Comparison of ENCODE assay signal across 23 mouse cellular contexts in the genomic region with DNA sequence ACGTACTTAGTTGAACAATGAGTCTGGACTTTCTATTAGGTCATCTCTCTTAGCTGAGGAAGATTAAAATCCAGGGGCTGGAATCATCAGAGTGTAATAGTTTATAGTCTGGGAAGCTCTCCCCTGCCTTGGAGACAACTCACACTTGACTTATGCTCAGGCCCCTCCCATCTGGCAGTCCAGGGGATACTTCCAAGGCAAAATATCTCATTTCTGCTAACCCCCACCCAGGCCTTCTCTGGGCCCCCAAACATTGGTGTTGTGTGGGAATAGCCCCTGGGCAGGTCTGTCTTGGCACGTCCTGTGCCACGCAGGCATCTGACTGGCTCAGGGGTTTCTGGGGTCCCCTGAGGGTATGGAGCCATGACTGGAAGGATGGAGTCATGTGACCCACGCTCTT.
A peak's percentile ranks its signal among the peaks of the same experiment; 100 is the strongest.
DNase-seq lines count a peak whose midpoint lies in the region; ATAC-seq and TF ChIP-seq lines count a peak whose summit lies in the region.
"Had no signal": no experiment of that assay in that cellular context is flagged by ENCODE, and none has a peak within 500 bp of the region (broad histone marks: within the 10 kb centered on the region; RNA-seq: fewer than 3 reads in every experiment).

No protein-coding gene starts in this region.

- 88% methylated on average over 4 of the region's 4 CpGs for WGBS in heart, embryonic 10.5 days
- 83% methylated on average over 4 of the region's 4 CpGs for WGBS in heart, adult 2 months
- 76% methylated on average over 4 of the region's 4 CpGs for WGBS in kidney, embryonic 14.5 days
- 78% methylated on average over 4 of the region's 4 CpGs for WGBS in stomach, embryonic 16.5 days
- WGBS in stomach, postnatal 0 days = 82% methylated on average over 4 of the region's 4 CpGs

- no peaks in the 10 kb centered on the region for H3K36me3 ChIP-seq in heart, embryonic 10.5 days
- H3K36me3 ChIP-seq in heart, adult 2 months (ENCODE audit: control insufficient read depth, insufficient read depth, low read length) = no peaks in the 10 kb centered on the region
- H3K36me3 ChIP-seq in kidney, embryonic 14.5 days (ENCODE audit: control insufficient read depth, insufficient read depth, low read length) = no peaks in the 10 kb centered on the region
- no peaks in the 10 kb centered on the region for H3K36me3 ChIP-seq in stomach, embryonic 16.5 days (ENCODE audit: control insufficient read depth, insufficient read depth, low read length)
- no peaks in the 10 kb centered on the region for H3K36me3 ChIP-seq in stomach, postnatal 0 days (ENCODE audit: control insufficient read depth, insufficient read depth, low read length)
- H3K36me3 ChIP-seq: embryonic facial prominence, embryonic 13.5 days; forebrain, embryonic 15.5 days; heart, embryonic 12.5 days; limb, embryonic 13.5 days; liver, embryonic 13.5 days; midbrain, embryonic 12.5 days had no signal

- H3K27me3 ChIP-seq in heart, embryonic 10.5 days (ENCODE audit: insufficient read depth, poor library complexity, severe bottlenecking) = peaks cover 16% of the 10 kb centered on the region
- no peaks in the 10 kb centered on the region for H3K27me3 ChIP-seq in heart, adult 2 months (ENCODE audit: control insufficient read depth, insufficient read depth, low read length)
- H3K27me3 ChIP-seq in kidney, embryonic 14.5 days (ENCODE audit: control insufficient read depth, insufficient read depth, low read length) = no peaks in the 10 kb centered on the region
- H3K27me3 ChIP-seq in stomach, embryonic 16.5 days (ENCODE audit: control insufficient read depth, insufficient read depth, low read length) = no peaks in the 10 kb centered on the region
- H3K27me3 ChIP-seq in stomach, postnatal 0 days (ENCODE audit: control insufficient read depth, insufficient read depth, low read length) = no peaks in the 10 kb centered on the region
- H3K27me3 ChIP-seq: embryonic facial prominence, embryonic 13.5 days; forebrain, embryonic 15.5 days; limb, embryonic 13.5 days; liver, embryonic 13.5 days had no signal

- TF ChIP-seq POLR2A in heart, adult 2 months (IDR thresholded peaks at IDR 0.05; ENCODE audit: insufficient read depth, low read depth, low read length) = no peak

- no peak for TF ChIP-seq CTCF in heart, adult 2 months (IDR thresholded peaks at IDR 0.05)
- TF ChIP-seq CTCF in stomach, postnatal 0 days (IDR thresholded peaks at IDR 0.05; ENCODE audit: low read depth) = no peak

- DNase-seq in heart, embryonic 10.5 days (ENCODE audit: low spot score) = no peak
- DNase-seq in heart, adult 2 months = no peak
- DNase-seq in kidney, adult 8-10 months = no peak
- no peak for DNase-seq in stomach, postnatal 0 days (ENCODE audit: low spot score)
- DNase-seq in cerebellum, adult 11 months = no peak
- DNase-seq: adrenal gland, adult 8-10 months; cerebellum, adult 2 months; cerebellum, postnatal 25 days; gastrocnemius, postnatal 36 days; kidney, adult 18-20 months; layer of hippocampus, postnatal 36 days; liver, embryonic 13.5 days; lung, adult 2 months; right cerebral cortex, postnatal 14 days; thymus, postnatal 14 days had no signal

- no peak overlapping the region for H3K4me3 ChIP-seq in heart, embryonic 10.5 days
- H3K4me3 ChIP-seq in heart, adult 2 months = no peak overlapping the region
- H3K4me3 ChIP-seq in kidney, embryonic 14.5 days (ENCODE audit: low read length) = no peak overlapping the region
- no peak overlapping the region for H3K4me3 ChIP-seq in stomach, embryonic 16.5 days (replicated peaks; ENCODE audit: low read length)
- H3K4me3 ChIP-seq in stomach, postnatal 0 days (ENCODE audit: low read depth, low read length) = no peak overlapping the region
- H3K4me3 ChIP-seq: embryonic facial prominence, embryonic 13.5 days; forebrain, embryonic 15.5 days; heart, embryonic 12.5 days; limb, embryonic 13.5 days; liver, embryonic 13.5 days; midbrain, embryonic 12.5 days had no signal

- H3K4me2 ChIP-seq in kidney, embryonic 14.5 days (replicated peaks; ENCODE audit: low read depth, low read length) = no peak overlapping the region
- no peak overlapping the region for H3K4me2 ChIP-seq in stomach, embryonic 16.5 days (ENCODE audit: low read depth, low read length)
- H3K4me2 ChIP-seq in stomach, postnatal 0 days (replicated peaks; ENCODE audit: low read depth) = no peak overlapping the region
- H3K4me2 ChIP-seq: embryonic facial prominence, embryonic 13.5 days; forebrain, embryonic 15.5 days; heart, embryonic 12.5 days; liver, embryonic 13.5 days; midbrain, embryonic 12.5 days had no signal

- TF ChIP-seq EP300 in heart, adult 2 months (IDR thresholded peaks at IDR 0.05; ENCODE audit: insufficient read depth, low read depth, low read length) = no peak
- no peak for TF ChIP-seq EP300 in stomach, postnatal 0 days (optimal IDR thresholded peaks at IDR 0.05)

- no peak overlapping the region for H3K9ac ChIP-seq in heart, adult 2 months (ENCODE audit: low read depth, low read length)
- H3K9ac ChIP-seq in kidney, embryonic 14.5 days (ENCODE audit: low read depth, low read length) = no peak overlapping the region
- no peak overlapping the region for H3K9ac ChIP-seq in stomach, embryonic 16.5 days (ENCODE audit: low read length)
- no peak overlapping the region for H3K9ac ChIP-seq in stomach, postnatal 0 days (ENCODE audit: low read length)
- H3K9ac ChIP-seq: embryonic facial prominence, embryonic 13.5 days; forebrain, embryonic 15.5 days; heart, embryonic 12.5 days; limb, embryonic 13.5 days; liver, embryonic 13.5 days; midbrain, embryonic 12.5 days had no signal

- H3K4me1 ChIP-seq in heart, embryonic 10.5 days = peaks cover 62% of the 10 kb centered on the region
- H3K4me1 ChIP-seq in heart, adult 2 months (ENCODE audit: control insufficient read depth, insufficient read depth, low read length) = peaks cover 26% of the 10 kb centered on the region
- H3K4me1 ChIP-seq in kidney, embryonic 14.5 days (ENCODE audit: control insufficient read depth, insufficient read depth, low read length) = peaks cover 60% of the 10 kb centered on the region
- peaks cover 20% of the 10 kb centered on the region for H3K4me1 ChIP-seq in stomach, embryonic 16.5 days (ENCODE audit: control insufficient read depth, insufficient read depth, low read length)
- no peaks in the 10 kb centered on the region for H3K4me1 ChIP-seq in stomach, postnatal 0 days (replicated peaks; ENCODE audit: control insufficient read depth, insufficient read depth)
- H3K4me1 ChIP-seq: liver, embryonic 13.5 days had no signal

- intact Hi-C loops in heart, adult 2 months (cut with DNase I) = loop anchor here (5.0 kb wide), 2 partner anchors 38 to 173 kb away; no protein-coding TSS in a partner anchor

- H3K9me3 ChIP-seq in heart, embryonic 10.5 days = no peaks in the 10 kb centered on the region
- no peaks in the 10 kb centered on the region for H3K9me3 ChIP-seq in kidney, embryonic 14.5 days (ENCODE audit: control insufficient read depth, low read length)
- H3K9me3 ChIP-seq in stomach, embryonic 16.5 days (replicated peaks; ENCODE audit: control insufficient read depth, low read length) = no peaks in the 10 kb centered on the region
- no peaks in the 10 kb centered on the region for H3K9me3 ChIP-seq in stomach, postnatal 0 days (ENCODE audit: control insufficient read depth, low read length)
- H3K9me3 ChIP-seq: embryonic facial prominence, embryonic 13.5 days; forebrain, embryonic 15.5 days; heart, embryonic 12.5 days; limb, embryonic 13.5 days; liver, embryonic 13.5 days; midbrain, embryonic 12.5 days had no signal

- no peak for ATAC-seq in kidney, embryonic 14.5 days (ENCODE audit: low FRiP score, low TSS enrichment)
- ATAC-seq in stomach, embryonic 16.5 days (ENCODE audit: insufficient read depth, low FRiP score) = no peak
- ATAC-seq in stomach, postnatal 0 days (ENCODE audit: low FRiP score, low TSS enrichment) = no peak
- ATAC-seq: activated CD4-positive, CD25-positive, alpha-beta regulatory T cell, adult 4 months had no signal

- no peaks in the 10 kb centered on the region for H3K79me2 ChIP-seq in heart, adult 2 months (replicated peaks; ENCODE audit: control insufficient read depth, insufficient read depth, low read length)

- H3K27ac ChIP-seq in heart, embryonic 10.5 days = peak overlapping the region; percentile 59; the same call in 1 of the 2 replicates
- no peak overlapping the region; the same call in 1 of the 2 replicates for H3K27ac ChIP-seq in heart, adult 2 months
- peak overlapping the region; percentile 30 for H3K27ac ChIP-seq in kidney, embryonic 14.5 days (ENCODE audit: low read depth, low read length)
- H3K27ac ChIP-seq in stomach, embryonic 16.5 days (ENCODE audit: low read length) = peak overlapping the region; percentile 43; the same call in 1 of the 2 replicates
- H3K27ac ChIP-seq in stomach, postnatal 0 days (replicated peaks) = no peak overlapping the region
- H3K27ac ChIP-seq: embryonic facial prominence, embryonic 13.5 days; forebrain, embryonic 15.5 days; liver, embryonic 13.5 days had no signal

Comparison
In these comparisons a context has a peak if more than half of its experiments do, and no peak if none do; other contexts are left out.
1. H3K27ac ChIP-seq: peak in heart, embryonic 10.5 days (single experiment), kidney, embryonic 14.5 days (single experiment) and stomach, embryonic 16.5 days (single experiment); none in heart, adult 2 months (single experiment) and stomach, postnatal 0 days (single experiment).